Mouse (Mus musculus) embryonic fibroblast, embryonic 13.5 days (primary cell): ENCODE results near the gene Atn1.

Experiments
- CTCF ChIP-seq: IDR thresholded peaks from 2 replicates; pipeline ENCODE4 v1.5.1; 2011; ENCODE audit warnings: mild to moderate bottlenecking, control low read depth, low read length, moderate library complexity, borderline replicate concordance; ENCODE audit not compliant: insufficient read depth
- POLR2A ChIP-seq: IDR thresholded peaks from 2 replicates; pipeline ENCODE4 v1.6.1; 2011; ENCODE audit warnings: low read depth, mild to moderate bottlenecking, control low read depth, low read length, moderate library complexity

GRCm38 (mm10) chr6:124716864-124717490 lies 39.3 kb downstream of the Atn1 start:
- TF ChIP-seq POLR2A: no peak
- TF ChIP-seq CTCF: peak; percentile 87
